In genomic region chr4:45011581-45012104, GRCm38 (mm10) we compare ENCODE assay signal across 7 mouse cellular contexts. TPM values are rescaled to one million over a fixed set of nuclear protein-coding genes. Genes with fewer than 3 reads are reported as not detected.
DNase-seq lines count a peak whose midpoint lies in the region; ATAC-seq and TF ChIP-seq lines count a peak whose summit lies in the region.

No protein-coding gene starts in this region.

- H3K4me1 ChIP-seq in G1E (ENCODE audit: insufficient read depth, low read depth, low read length) = peaks cover 43% of the 10 kb centered on the region
- peaks cover 6% of the 10 kb centered on the region for H3K4me1 ChIP-seq in cortical plate, adult 2 months (ENCODE audit: control insufficient read depth, insufficient read depth, low read length)
- peaks cover 14% of the 10 kb centered on the region; the same call in 1 of the 2 replicates for H3K4me1 ChIP-seq in heart, embryonic 11.5 days (ENCODE audit: control insufficient read depth, insufficient read depth, low read length)
- peaks cover 24% of the 10 kb centered on the region for H3K4me1 ChIP-seq in limb, embryonic 10.5 days
- peaks cover 23% of the 10 kb centered on the region for H3K4me1 ChIP-seq in midbrain, embryonic 12.5 days

- WGBS in heart, embryonic 11.5 days (ENCODE audit: insufficient replicate concordance) = 0% methylated on average over 31 of the region's 31 CpGs
- WGBS in limb, embryonic 10.5 days = under 1% methylated on average over 31 of the region's 31 CpGs
- WGBS in midbrain, embryonic 12.5 days = under 1% methylated on average over 31 of the region's 31 CpGs

- no peaks in the 10 kb centered on the region for H3K27me3 ChIP-seq in G1E (ENCODE audit: insufficient read depth, low read length)
- H3K27me3 ChIP-seq in heart, embryonic 11.5 days (ENCODE audit: control insufficient read depth, insufficient read depth, low read length) = no peaks in the 10 kb centered on the region
- no peaks in the 10 kb centered on the region for H3K27me3 ChIP-seq in limb, embryonic 10.5 days (ENCODE audit: low read depth, poor library complexity, severe bottlenecking)
- H3K27me3 ChIP-seq in midbrain, embryonic 12.5 days = no peaks in the 10 kb centered on the region

- H3K9ac ChIP-seq in heart, embryonic 11.5 days (ENCODE audit: low read depth, low read length) = peak overlapping the region; percentile 91
- peak overlapping the region; percentile 87 for H3K9ac ChIP-seq in midbrain, embryonic 12.5 days (replicated peaks)

- no peak; the same call in 1 of the 2 replicates for TF ChIP-seq POLR2A in cortical plate, adult 2 months (IDR thresholded peaks at IDR 0.05; ENCODE audit: extremely low read depth, insufficient read depth, low read length)

- H3K9me3 ChIP-seq in G1E (replicated peaks) = no peaks in the 10 kb centered on the region
- H3K9me3 ChIP-seq in heart, embryonic 11.5 days (replicated peaks; ENCODE audit: control insufficient read depth, low read length) = no peaks in the 10 kb centered on the region
- no peaks in the 10 kb centered on the region for H3K9me3 ChIP-seq in limb, embryonic 10.5 days (replicated peaks)
- H3K9me3 ChIP-seq in midbrain, embryonic 12.5 days = no peaks in the 10 kb centered on the region

- no peak for ATAC-seq in G1E (ENCODE audit: extremely low read depth, insufficient number of reproducible peaks, low FRiP score, poor library complexity, severe bottlenecking)
- peak; percentile 64 for ATAC-seq in heart, embryonic 11.5 days (replicated peaks; ENCODE audit: insufficient number of reproducible peaks, low FRiP score, low TSS enrichment)
- ATAC-seq in midbrain, embryonic 12.5 days (ENCODE audit: low FRiP score, low read depth) = peak; percentile 83
- no peak; the same call in 1 of the 2 replicates for ATAC-seq in granulocyte monocyte progenitor cell, adult 5-6 weeks (replicated peaks; ENCODE audit: poor library complexity, severe bottlenecking)

- H3K36me3 ChIP-seq in G1E (replicated peaks) = peaks cover 5% of the 10 kb centered on the region
- H3K36me3 ChIP-seq in heart, embryonic 11.5 days (ENCODE audit: control insufficient read depth, insufficient read depth, low read length) = no peaks in the 10 kb centered on the region
- H3K36me3 ChIP-seq in limb, embryonic 10.5 days = 0 out of 2 replicates have a peak, but pooled peaks cover 4% of the 10 kb centered on the region
- no peaks in the 10 kb centered on the region for H3K36me3 ChIP-seq in midbrain, embryonic 12.5 days

- peak overlapping the region; percentile 98 for H3K4me3 ChIP-seq in G1E (ENCODE audit: low read depth, low read length)
- H3K4me3 ChIP-seq in cortical plate, adult 2 months (ENCODE audit: insufficient read depth, low read length) = peak overlapping the region; percentile 89
- peak overlapping the region; percentile 71 for H3K4me3 ChIP-seq in heart, embryonic 11.5 days (ENCODE audit: low read depth, low read length)
- peak overlapping the region; percentile 77 for H3K4me3 ChIP-seq in limb, embryonic 10.5 days
- peak overlapping the region; percentile 81 for H3K4me3 ChIP-seq in midbrain, embryonic 12.5 days

- TF ChIP-seq CTCF in G1E (IDR thresholded peaks at IDR 0.05; ENCODE audit: low read depth, low read length) = no peak
- TF ChIP-seq CTCF in cortical plate, adult 2 months (IDR thresholded peaks at IDR 0.05; ENCODE audit: extremely low read depth, insufficient read depth, low read length) = no peak

- peak; percentile 73 for DNase-seq in CD4-positive, CD25-positive, alpha-beta regulatory T cell, adult 2 months (ENCODE audit: low read depth, low spot score)
- peak; percentile 31 for DNase-seq in G1E (ENCODE audit: low spot score)
- no peak for DNase-seq in limb, embryonic 10.5 days (ENCODE audit: low spot score)

- peak overlapping the region; percentile 76 for H3K27ac ChIP-seq in cortical plate, adult 2 months (ENCODE audit: insufficient read depth, low read length)
- peak overlapping the region; percentile 96 for H3K27ac ChIP-seq in heart, embryonic 11.5 days (ENCODE audit: low read depth, low read length)
- peak overlapping the region; percentile 94 for H3K27ac ChIP-seq in limb, embryonic 10.5 days
- peak overlapping the region; percentile 96 for H3K27ac ChIP-seq in midbrain, embryonic 12.5 days (replicated peaks)

- H3K4me2 ChIP-seq in heart, embryonic 11.5 days = peak overlapping the region; percentile 83
- peak overlapping the region; percentile 69 for H3K4me2 ChIP-seq in midbrain, embryonic 12.5 days (replicated peaks)

RNA-seq across cellular contexts. Expression of gene Zbtb5, which starts 0.6 kb away (rescaled TPM):
- total RNA-seq in G1E (2014; fragmentation: Nextera tagmentation) (9.7 and 10.9 TPM in 2 replicates), G1E (2017) (8.7 and 9.8 TPM in 2 replicates)
- 2.3 and 2.6 TPM in 2 replicates for polyA plus RNA-seq in G1E (2012)
- 7.7 and 8.2 TPM in 2 replicates for polyA plus RNA-seq in cortical plate, adult 2 months (2012; rRNA removed)
- polyA plus RNA-seq in heart, embryonic 11.5 days (2014; fragmentation: Nextera tagmentation; extraction: Ambion mirVana) = 16.3 and 17.3 TPM in 2 replicates
- polyA plus RNA-seq in limb, embryonic 10.5 days (2016; fragmentation: Nextera tagmentation; extraction: Ambion mirVana) = 35.5 and 43.0 TPM in 2 replicates
- polyA plus RNA-seq in midbrain, embryonic 12.5 days (2016; fragmentation: Nextera tagmentation; extraction: Ambion mirVana) = 49.7 TPM in 2 replicates
- total RNA-seq in granulocyte monocyte progenitor cell, adult 5-6 weeks (2014; fragmentation: Nextera tagmentation) = 10.0 and 12.2 TPM in 2 replicates
- 9.0 and 9.3 TPM in 2 replicates for total RNA-seq in granulocyte monocyte progenitor cell, adult 5-6 weeks (2017)

RNA-seq across cellular contexts. Expression of gene Polr1e, which starts 6.7 kb away (rescaled TPM):
- 21.4 and 23.2 TPM in 2 replicates for total RNA-seq in G1E (2014; fragmentation: Nextera tagmentation)
- total RNA-seq in G1E (2017) = 31.7 and 44.5 TPM in 2 replicates
- 3.5 and 9.2 TPM in 2 replicates for polyA plus RNA-seq in G1E (2012)
- polyA plus RNA-seq in cortical plate, adult 2 months (2012; rRNA removed) = 11.4 and 12.4 TPM in 2 replicates
- 43.1 and 43.6 TPM in 2 replicates for polyA plus RNA-seq in heart, embryonic 11.5 days (2014; fragmentation: Nextera tagmentation; extraction: Ambion mirVana)
- 60.8 and 71.9 TPM in 2 replicates for polyA plus RNA-seq in limb, embryonic 10.5 days (2016; fragmentation: Nextera tagmentation; extraction: Ambion mirVana)
- polyA plus RNA-seq in midbrain, embryonic 12.5 days (2016; fragmentation: Nextera tagmentation; extraction: Ambion mirVana) = 40.7 and 46.3 TPM in 2 replicates
- 34.6 and 70.2 TPM in 2 replicates for total RNA-seq in granulocyte monocyte progenitor cell, adult 5-6 weeks (2014; fragmentation: Nextera tagmentation)
- 60.8 and 64.1 TPM in 2 replicates for total RNA-seq in granulocyte monocyte progenitor cell, adult 5-6 weeks (2017)

RNA-seq across cellular contexts. Expression of gene Grhpr, which starts 30.4 kb away (rescaled TPM):
- 25.2 and 32.4 TPM in 2 replicates for total RNA-seq in G1E (2014; fragmentation: Nextera tagmentation)
- total RNA-seq in G1E (2017) = 30.5 and 33.2 TPM in 2 replicates
- 74.2 and 119 TPM in 2 replicates for polyA plus RNA-seq in G1E (2012)
- 48.2 and 50.3 TPM in 2 replicates for polyA plus RNA-seq in cortical plate, adult 2 months (2012; rRNA removed)
- 84.3 and 87.9 TPM in 2 replicates for polyA plus RNA-seq in heart, embryonic 11.5 days (2014; fragmentation: Nextera tagmentation; extraction: Ambion mirVana)
- polyA plus RNA-seq in limb, embryonic 10.5 days (2016; fragmentation: Nextera tagmentation; extraction: Ambion mirVana) = 80.9 and 91.8 TPM in 2 replicates
- polyA plus RNA-seq in midbrain, embryonic 12.5 days (2016; fragmentation: Nextera tagmentation; extraction: Ambion mirVana) = 31.6 and 31.8 TPM in 2 replicates
- total RNA-seq in granulocyte monocyte progenitor cell, adult 5-6 weeks (2014; fragmentation: Nextera tagmentation) = 12.4 and 14.1 TPM in 2 replicates
- 8.5 and 10.3 TPM in 2 replicates for total RNA-seq in granulocyte monocyte progenitor cell, adult 5-6 weeks (2017)

Comparison
In these comparisons a context has a peak if more than half of its experiments do, and no peak if none do; other contexts are left out.
1. ATAC-seq: peak in heart, embryonic 11.5 days (single experiment) and midbrain, embryonic 12.5 days (single experiment); none in G1E (single experiment) and granulocyte monocyte progenitor cell, adult 5-6 weeks (single experiment).
2. Peak in every context shown above with its lines, with median percentiles within 50 percentile points of each other: H3K4me3 ChIP-seq and H3K27ac ChIP-seq.